Mouse (Mus musculus) embryonic facial prominence, embryonic 15.5 days (tissue): ENCODE data around the gene Zfp985. TPM values are rescaled to one million over a fixed set of nuclear protein-coding genes. Genes with fewer than 3 reads are reported as not detected.
"Not testable (repeated sequence)": the region's sequence is repeated elsewhere in the genome, so short reads cannot be mapped to it uniquely, and the experiment has no call there.

Experiments used
- ATAC-seq: fragments of 200-750 bp; cut with Nextera tagmentation; 2 replicates; pipeline ENCODE4 v1.8.0; 2017; ENCODE audit warnings: low read depth, moderate TSS enrichment; ENCODE audit not compliant: insufficient number of reproducible peaks, low FRiP score, low TSS enrichment
- H3K27ac ChIP-seq: fragments of 300-500 bp; sonication (generic); replicated peaks from 2 replicates; pipeline ENCODE4 v1.5.1; 2015; ENCODE audit warnings: mild to moderate bottlenecking, inconsistent platforms
- H3K27me3 ChIP-seq: fragments of 300-500 bp; sonication (generic); 2 replicates; pipeline ENCODE4 v1.6.1; 2015; ENCODE audit warnings: inconsistent platforms
- H3K36me3 ChIP-seq: fragments of 300-500 bp; sonication (generic); 2 replicates; pipeline ENCODE4 v1.6.1; 2015; ENCODE audit warnings: mild to moderate bottlenecking, inconsistent platforms
- H3K4me1 ChIP-seq: fragments of 300-500 bp; sonication (generic); 2 replicates; pipeline ENCODE4 v1.6.1; 2015; ENCODE audit warnings: inconsistent platforms
- H3K4me2 ChIP-seq: fragments of 300-500 bp; sonication (generic); replicated peaks from 2 replicates; pipeline ENCODE4 v1.6.1; 2015; ENCODE audit warnings: mild to moderate bottlenecking, inconsistent platforms
- H3K4me3 ChIP-seq: fragments of 300-500 bp; sonication (generic); replicated peaks from 2 replicates; pipeline ENCODE4 v1.5.1; 2015; ENCODE audit warnings: mild to moderate bottlenecking, inconsistent platforms
- H3K9ac ChIP-seq: fragments of 300-500 bp; sonication (generic); 2 replicates; pipeline ENCODE4 v1.6.1; 2015; ENCODE audit warnings: inconsistent platforms
- H3K9me3 ChIP-seq: fragments of 300-500 bp; sonication (generic); replicated peaks from 2 replicates; pipeline ENCODE4 v1.6.1; 2016; ENCODE audit warnings: inconsistent platforms
- WGBS: fragments of 180-500 bp; shearing (Covaris S2); methylation state at CpG from one replicate; pipeline ENCODE4 v1.1.7; 2015; 5-methylcytosine and 5-hydroxymethylcytosine counted together
- polyA plus RNA-seq: library from polyadenylated mRNA; unstranded; fragments of >200 nt; fragmentation: Nextera tagmentation; extraction: Ambion mirVana; gene quantifications from 2 replicates; pipeline ENCODE4 v1.2.1, GENCODE M21; 2015

Zfp985 gene
- polyA plus RNA-seq, 1 experiment from 2014 or later = 0.07 TPM

GRCm38 (mm10) chr4:147605521-147605920 lies 52.4 kb downstream of the Zfp985 start:
- no peak overlapping the region for H3K4me2 ChIP-seq
- no peak overlapping the region for H3K4me3 ChIP-seq
- 77% methylated on average over 4 of the region's 4 CpGs for WGBS
- H3K36me3 ChIP-seq = no peaks in the 10 kb centered on the region
- no peaks in the 10 kb centered on the region for H3K27me3 ChIP-seq
- H3K27ac ChIP-seq = no peak overlapping the region
- no peaks in the 10 kb centered on the region for H3K4me1 ChIP-seq
- H3K9me3 ChIP-seq = 0 out of 2 replicates have a peak, but pooled peaks cover 13% of the 10 kb centered on the region
- H3K9ac ChIP-seq = no peak overlapping the region
- ATAC-seq = no peak

GRCm38 (mm10) chr4:147606511-147606910 lies 53.4 kb downstream of the Zfp985 start:
- not testable (repeated sequence) for H3K36me3 ChIP-seq, H3K27me3 ChIP-seq, ATAC-seq, H3K4me3 ChIP-seq, H3K9ac ChIP-seq, H3K27ac ChIP-seq, H3K4me1 ChIP-seq, H3K4me2 ChIP-seq
- 0 out of 2 replicates have a peak, but pooled peaks cover 13% of the 10 kb centered on the region for H3K9me3 ChIP-seq
- 88% methylated on average over 6 of the region's 6 CpGs for WGBS

- not testable (repeated sequence) for H3K4me2 ChIP-seq, H3K36me3 ChIP-seq, H3K27me3 ChIP-seq, H3K4me3 ChIP-seq, H3K9me3 ChIP-seq, H3K4me1 ChIP-seq, H3K27ac ChIP-seq, H3K9ac ChIP-seq
- peak; percentile 72; the same call in 1 of the 2 replicates for ATAC-seq
- no CpG with 5 or more reads among the region's 2 CpGs for WGBS
Measured at GRCm38 (mm10) chr4:147633818-147634262, 80.8 kb downstream of the Zfp985 start.

Other genes with a start within 250 kb of the Zfp985 start
- not detected in 2 replicates for gene Zfp988, start 247.6 kb upstream of the Zfp985 start, polyA plus RNA-seq
- gene Zfp978, start 192.0 kb upstream of the Zfp985 start, polyA plus RNA-seq = not detected in 2 replicates
- 3.9 and 4.6 TPM in 2 replicates for gene Zfp982, start 60.9 kb upstream of the Zfp985 start, polyA plus RNA-seq
- 0.16 and 0.31 TPM in 2 replicates for gene Gm16503, start 13.1 kb upstream of the Zfp985 start, polyA plus RNA-seq
- gene Zfp979, start 89.2 kb downstream of the Zfp985 start, polyA plus RNA-seq = 2.5 and 3.0 TPM in 2 replicates
- not detected in 2 replicates for gene Zfp534, start 149.3 kb downstream of the Zfp985 start, polyA plus RNA-seq